Mouse (Mus musculus) neural tube, embryonic 15.5 days (tissue): ENCODE data around the gene Ankrd65. TPM values are rescaled to one million over a fixed set of nuclear protein-coding genes. Genes with fewer than 3 reads are reported as not detected.
A peak's percentile ranks its signal among the peaks of the same experiment; 100 is the strongest.

Source experiments
- ATAC-seq: fragments of 200-750 bp; cut with Nextera tagmentation; 2 replicates; pipeline ENCODE4 v1.8.0; 2017; ENCODE audit warnings: mild to moderate bottlenecking, moderate TSS enrichment, moderate library complexity; ENCODE audit not compliant: low FRiP score
- H3K27ac ChIP-seq: fragments of 300-500 bp; sonication (generic); replicated peaks from 2 replicates; pipeline ENCODE4 v1.5.1; 2015; ENCODE audit warnings: mild to moderate bottlenecking, inconsistent platforms
- H3K27me3 ChIP-seq: fragments of 300-500 bp; sonication (generic); replicated peaks from 2 replicates; pipeline ENCODE4 v1.6.1; 2015; ENCODE audit warnings: inconsistent platforms
- H3K36me3 ChIP-seq: fragments of 300-500 bp; sonication (generic); 2 replicates; pipeline ENCODE4 v1.6.1; 2015; ENCODE audit warnings: inconsistent platforms
- H3K4me1 ChIP-seq: fragments of 300-500 bp; sonication (generic); 2 replicates; pipeline ENCODE4 v1.6.1; 2015; ENCODE audit warnings: inconsistent platforms
- H3K4me2 ChIP-seq: fragments of 300-500 bp; sonication (generic); 2 replicates; pipeline ENCODE4 v1.6.1; 2015; ENCODE audit warnings: inconsistent platforms, mild to moderate bottlenecking, moderate library complexity
- H3K4me3 ChIP-seq: fragments of 300-500 bp; sonication (generic); replicated peaks from 2 replicates; pipeline ENCODE4 v1.5.1; 2015; ENCODE audit warnings: mild to moderate bottlenecking, inconsistent platforms
- H3K9ac ChIP-seq: fragments of 300-500 bp; sonication (generic); replicated peaks from 2 replicates; pipeline ENCODE4 v1.6.1; 2015; ENCODE audit warnings: mild to moderate bottlenecking, inconsistent platforms
- H3K9me3 ChIP-seq: fragments of 300-500 bp; sonication (generic); replicated peaks from 2 replicates; pipeline ENCODE4 v1.6.1; 2016; ENCODE audit warnings: inconsistent platforms
- WGBS: fragments of 180-500 bp; shearing (Covaris S2); methylation state at CpG from one replicate; pipeline ENCODE4 v1.1.7; 2015; ENCODE audit warnings: mixed read lengths; 5-methylcytosine and 5-hydroxymethylcytosine counted together
- microRNA-seq: library from miRNA; unstranded; fragments of <30 nt; microRNA quantifications from one replicate; pipeline ENCODE4, GENCODE M21; 2017
- polyA plus RNA-seq: library from polyadenylated mRNA; unstranded; fragments of >200 nt; fragmentation: Nextera tagmentation; extraction: Ambion mirVana; gene quantifications from 2 replicates; pipeline ENCODE4 v1.2.1, GENCODE M21; 2015

Ankrd65 gene
- polyA plus RNA-seq, 1 experiment from 2014 or later = not detected

DNA sequence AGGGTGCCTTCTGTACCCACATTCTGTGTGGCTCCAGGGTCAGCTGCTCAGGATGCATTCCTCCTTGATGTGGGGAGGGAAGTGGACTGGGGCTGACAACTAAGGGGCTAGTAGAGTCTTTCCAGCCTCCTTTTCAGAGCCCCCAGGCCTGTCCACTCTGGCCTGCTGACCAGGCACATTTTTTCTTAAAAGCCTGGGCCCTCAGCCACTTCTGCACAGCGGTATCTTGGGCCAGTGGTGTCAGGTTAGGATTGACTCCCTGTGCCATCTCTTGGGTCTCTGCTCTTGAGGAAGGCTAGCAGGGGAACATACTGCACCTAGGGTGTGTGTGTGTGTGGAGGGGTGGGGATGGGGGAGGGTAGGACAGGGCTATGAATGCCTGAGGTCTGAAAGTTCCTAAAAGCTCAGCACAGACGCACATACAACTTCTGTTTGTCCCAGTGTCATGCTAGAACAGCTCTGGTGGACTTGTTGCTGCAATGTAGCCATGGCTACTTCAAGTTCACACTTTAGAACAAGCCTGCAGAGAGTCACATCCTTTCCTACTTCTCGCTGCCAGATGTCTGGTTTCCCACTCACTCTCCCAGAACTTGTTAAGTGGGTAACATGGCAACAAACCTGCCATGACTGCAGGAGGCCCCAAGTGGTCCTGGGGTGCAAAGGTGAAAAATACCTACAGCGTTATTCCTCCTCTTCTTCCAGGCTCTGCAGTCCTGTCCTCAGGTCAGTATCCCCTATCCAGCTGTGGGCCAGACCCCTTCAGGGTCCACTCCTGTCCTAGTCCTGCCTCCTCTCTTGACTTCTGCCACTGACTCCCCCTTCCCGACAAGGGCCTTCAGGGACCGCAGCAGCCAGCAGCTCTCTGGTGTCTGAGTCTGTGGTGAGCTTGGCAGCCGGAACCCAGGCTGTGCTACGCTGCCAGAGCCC lies 50.1 kb downstream of the Ankrd65 start:
- 10% methylated on average over 8 of the region's 8 CpGs for WGBS
- H3K4me1 ChIP-seq = peaks cover 18% of the 10 kb centered on the region
- peak overlapping the region; percentile 36 for H3K4me3 ChIP-seq
- H3K27me3 ChIP-seq = peaks cover 13% of the 10 kb centered on the region
- peak overlapping the region; percentile 33 for H3K9ac ChIP-seq
- H3K36me3 ChIP-seq = no peaks in the 10 kb centered on the region
- H3K9me3 ChIP-seq = no peaks in the 10 kb centered on the region
- peak overlapping the region; percentile 58 for H3K27ac ChIP-seq
- peak overlapping the region; percentile 63 for H3K4me2 ChIP-seq
- ATAC-seq = 0 out of 2 replicates have a peak, but pooled peaks have one; percentile 1

- Histone ChIP-seq H3K4me1 (peaks cover 22% of the 10 kb centered on the region), H3K36me3 (no peaks in the 10 kb centered on the region), H3K27ac (no peak overlapping the region), H3K9me3 (no peaks in the 10 kb centered on the region), H3K4me3 (peak overlapping the region; percentile 36), H3K9ac (peak overlapping the region; percentile 33), H3K4me2 (peak overlapping the region; percentile 63), H3K27me3 (peaks cover 13% of the 10 kb centered on the region)
- WGBS = under 1% methylated on average over 32 of the region's 32 CpGs
- peak; percentile 32; the same call in 1 of the 2 replicates for ATAC-seq
Measured at GRCm38 (mm10) chr4:155841003-155841454, 50.8 kb downstream of the Ankrd65 start.

DNA sequence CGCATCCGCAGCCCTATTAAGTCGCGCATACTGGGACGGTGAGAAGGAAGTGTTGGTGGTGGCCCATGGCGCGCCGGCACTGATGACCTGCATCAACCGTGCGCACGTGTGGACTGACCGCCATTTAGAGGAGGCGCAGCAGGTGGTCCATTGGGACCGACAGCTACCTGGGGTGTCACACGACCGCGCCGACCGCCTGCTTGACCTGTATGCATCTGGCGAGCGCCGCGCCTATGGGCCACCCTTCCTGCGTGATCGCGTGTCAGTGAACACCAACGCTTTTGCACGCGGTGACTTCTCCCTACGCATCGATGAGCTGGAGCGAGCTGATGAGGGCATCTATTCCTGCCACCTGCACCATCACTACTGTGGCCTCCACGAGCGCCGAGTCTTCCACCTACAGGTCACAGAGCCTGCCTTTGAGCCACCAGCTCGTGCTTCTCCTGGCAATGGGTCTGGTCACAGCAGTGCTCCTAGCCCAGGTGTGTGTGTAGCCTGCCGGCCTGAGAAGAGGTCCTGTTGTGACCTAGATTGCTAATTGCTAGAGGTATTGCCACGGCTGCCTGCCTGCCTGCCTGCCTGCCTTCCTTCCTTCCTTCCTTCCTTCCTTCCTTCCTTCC lies 51.5 kb downstream of the Ankrd65 start:
- 36% methylated on average over 38 of the region's 38 CpGs for WGBS
- H3K27ac ChIP-seq = no peak overlapping the region
- H3K9ac ChIP-seq = no peak overlapping the region
- peaks cover 13% of the 10 kb centered on the region for H3K27me3 ChIP-seq
- peak overlapping the region; percentile 36 for H3K4me3 ChIP-seq
- no peaks in the 10 kb centered on the region for H3K36me3 ChIP-seq
- no peak for ATAC-seq
- H3K9me3 ChIP-seq = no peaks in the 10 kb centered on the region
- peaks cover 26% of the 10 kb centered on the region for H3K4me1 ChIP-seq
- H3K4me2 ChIP-seq = peak overlapping the region; percentile 63

DNA sequence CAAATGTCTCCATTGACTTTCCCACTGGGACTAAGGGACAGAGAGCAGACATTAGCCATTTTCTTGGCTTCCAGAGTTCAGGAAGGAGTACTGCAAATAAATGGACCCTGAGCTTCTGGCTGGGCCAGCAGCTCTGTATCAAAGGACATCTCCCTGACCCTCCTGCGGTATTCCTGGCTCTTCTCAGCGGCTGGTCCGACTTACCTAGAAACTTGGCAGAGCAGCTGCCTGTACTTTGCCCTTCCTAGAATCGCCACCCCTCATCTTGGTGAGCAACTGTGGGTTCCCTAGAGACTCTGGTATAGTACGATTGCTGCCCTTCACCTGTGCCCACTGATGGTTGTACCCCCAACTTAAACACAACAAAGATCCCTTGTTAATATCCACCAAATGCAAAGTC lies 53.0 kb downstream of the Ankrd65 start:
- 90% methylated on average over 5 of the region's 5 CpGs for WGBS
- no peak for ATAC-seq
- H3K4me2 ChIP-seq = no peak overlapping the region

DNA sequence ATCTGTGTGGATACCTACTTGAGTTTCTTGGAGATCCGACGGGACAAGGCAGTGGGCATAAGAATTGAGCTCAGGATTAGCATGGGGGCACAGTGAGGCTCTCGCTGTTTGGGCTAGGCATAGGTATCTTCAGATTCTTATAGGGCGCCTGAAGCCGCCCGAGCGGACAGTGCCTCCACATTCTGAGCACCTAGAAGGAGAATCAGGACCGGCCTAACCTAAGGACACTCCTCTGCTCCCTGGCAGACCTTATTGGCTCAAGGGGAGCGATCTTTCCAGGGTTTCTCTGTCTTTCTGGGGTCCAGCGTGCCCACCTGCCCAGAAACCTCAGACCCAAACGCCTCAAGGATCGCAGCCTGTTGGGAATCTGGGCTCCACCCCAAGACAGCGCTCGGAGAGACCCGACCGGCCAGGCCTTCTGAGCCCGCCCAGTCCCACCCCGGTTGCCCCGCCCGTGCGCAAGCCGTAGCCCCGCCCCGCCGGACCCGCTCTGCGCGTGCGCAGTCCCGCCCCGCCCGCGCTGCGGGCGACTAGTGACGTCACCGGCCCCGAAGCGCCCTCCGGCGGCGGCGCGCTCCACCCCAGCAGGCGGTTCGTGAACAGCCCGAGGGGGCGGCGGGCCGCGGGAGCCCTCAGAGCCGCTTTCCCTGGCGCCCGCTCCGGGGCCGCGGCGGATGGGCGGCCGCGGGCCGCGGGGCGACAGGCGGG lies 56.8 kb downstream of the Ankrd65 start, which contains the start of gene Dvl1:
Gene Dvl1 (plus strand): TSS at position 532 of the 708 bp plus-strand sequence.
- Histone ChIP-seq H3K4me3 (peak within 1 kb of the TSS; percentile 90), H3K27ac (peak within 1 kb of the TSS; percentile 88), H3K27me3 (no peaks in the 10 kb centered on the region), H3K4me2 (peak within 1 kb of the TSS; percentile 82), H3K9ac (peak within 1 kb of the TSS; percentile 98), H3K9me3 (no peaks in the 10 kb centered on the region), H3K36me3 (no peaks in the 10 kb centered on the region), H3K4me1 (peaks cover 52% of the 10 kb centered on the region)
- peak; percentile 89 for ATAC-seq
- WGBS = 3% methylated on average over 63 of the region's 65 CpGs

More for the DNA sequence above, 53.0 kb downstream of the Ankrd65 start:
- no peaks in the 10 kb centered on the region for H3K9me3 ChIP-seq
- peaks cover 13% of the 10 kb centered on the region for H3K27me3 ChIP-seq
- H3K27ac ChIP-seq = no peak overlapping the region
- H3K36me3 ChIP-seq = no peaks in the 10 kb centered on the region
- H3K4me3 ChIP-seq = no peak overlapping the region
- H3K9ac ChIP-seq = no peak overlapping the region
- H3K4me1 ChIP-seq = peaks cover 33% of the 10 kb centered on the region

DNA sequence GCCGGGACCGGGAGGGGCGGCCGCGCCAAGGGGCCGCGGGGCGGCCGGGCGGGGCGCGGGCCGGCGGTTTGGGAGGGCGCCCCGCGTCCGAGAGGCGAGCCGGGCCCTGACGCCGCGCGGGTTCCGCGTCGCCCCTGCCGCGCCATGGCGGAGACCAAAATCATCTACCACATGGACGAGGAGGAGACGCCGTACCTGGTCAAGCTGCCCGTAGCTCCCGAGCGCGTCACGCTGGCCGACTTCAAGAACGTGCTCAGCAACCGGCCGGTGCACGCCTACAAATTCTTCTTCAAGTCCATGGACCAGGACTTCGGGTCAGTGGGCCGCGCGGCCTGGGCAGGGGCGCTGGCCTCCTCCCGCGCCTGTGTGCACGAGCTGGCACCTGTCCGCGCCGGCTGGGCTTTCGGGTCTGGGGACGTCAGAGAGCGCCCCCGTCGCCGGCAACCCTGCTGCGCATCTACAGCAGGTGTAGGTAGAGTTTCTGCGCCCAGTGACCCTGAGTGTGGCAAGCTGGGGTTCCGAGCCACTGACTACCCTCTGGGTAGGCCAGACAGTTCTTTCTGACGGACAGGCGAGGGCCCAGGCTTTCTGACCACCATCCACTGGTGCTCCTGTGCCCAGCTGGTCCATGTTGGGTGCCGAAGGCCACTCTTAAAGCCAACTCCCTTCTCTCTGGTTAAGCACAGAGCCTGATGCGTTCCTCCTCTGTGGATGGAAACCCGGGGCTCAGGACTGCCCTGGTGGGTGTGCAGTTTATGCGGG lies 57.5 kb downstream of the Ankrd65 start:
- H3K36me3 ChIP-seq = no peaks in the 10 kb centered on the region
- H3K27ac ChIP-seq = peak overlapping the region; percentile 88
- no peaks in the 10 kb centered on the region for H3K9me3 ChIP-seq
- H3K4me2 ChIP-seq = peak overlapping the region; percentile 82
- WGBS = 1% methylated on average over 64 of the region's 69 CpGs
- H3K4me1 ChIP-seq = peaks cover 54% of the 10 kb centered on the region
- peak overlapping the region; percentile 98 for H3K9ac ChIP-seq
- no peaks in the 10 kb centered on the region for H3K27me3 ChIP-seq
- peak; percentile 42 for ATAC-seq
- H3K4me3 ChIP-seq = peak overlapping the region; percentile 90

- ATAC-seq = no peak
- no peak overlapping the region for H3K27ac ChIP-seq
- 66% methylated on average over 7 of the region's 7 CpGs for WGBS
- peaks cover 5% of the 10 kb centered on the region for H3K36me3 ChIP-seq
- H3K4me1 ChIP-seq = peaks cover 54% of the 10 kb centered on the region
- H3K27me3 ChIP-seq = no peaks in the 10 kb centered on the region
- H3K4me2 ChIP-seq = peak overlapping the region; percentile 82
- H3K9ac ChIP-seq = peak overlapping the region; percentile 98
- H3K9me3 ChIP-seq = no peaks in the 10 kb centered on the region
- peak overlapping the region; percentile 90 for H3K4me3 ChIP-seq
Measured at GRCm38 (mm10) chr4:155848434-155849095, 58.3 kb downstream of the Ankrd65 start.

Small RNAs within 50 kb of the gene (microRNA-seq; reads per million reads assigned to microRNA genes)
- gene Gm27743 = not detected

Other genes with a start within 250 kb of the Ankrd65 start
- 75.0 and 81.5 TPM in 2 replicates for gene Nadk, start 228.1 kb upstream of the Ankrd65 start, polyA plus RNA-seq
- 14.1 and 14.4 TPM in 2 replicates for gene Slc35e2, start 189.0 kb upstream of the Ankrd65 start, polyA plus RNA-seq
- gene Cdk11b, start 165.6 kb upstream of the Ankrd65 start, polyA plus RNA-seq = 52.7 and 53.4 TPM in 2 replicates
- gene Gm10563, start 145.0 kb upstream of the Ankrd65 start, polyA plus RNA-seq = not detected in 2 replicates
- 6.5 and 10.5 TPM in 2 replicates for gene Mmp23, start 137.1 kb upstream of the Ankrd65 start, polyA plus RNA-seq
- 48.6 and 54.7 TPM in 2 replicates for gene Mib2, start 121.2 kb upstream of the Ankrd65 start, polyA plus RNA-seq
- 18.9 and 25.0 TPM in 2 replicates for gene Fndc10, start 96.1 kb upstream of the Ankrd65 start, polyA plus RNA-seq
- gene Ssu72, start 85.6 kb upstream of the Ankrd65 start, polyA plus RNA-seq = 165 and 171 TPM in 2 replicates
- 23.7 and 28.3 TPM in 2 replicates for gene Tmem240, start 55.6 kb upstream of the Ankrd65 start, polyA plus RNA-seq
- 90.0 and 96.6 TPM in 2 replicates for gene Atad3a, start 29.3 kb upstream of the Ankrd65 start, polyA plus RNA-seq
- gene Vwa1, start 15.7 kb upstream of the Ankrd65 start, polyA plus RNA-seq = 30.0 and 31.9 TPM in 2 replicates
- gene Tmem88b, start 4.6 kb upstream of the Ankrd65 start, polyA plus RNA-seq = 0.78 and 1.2 TPM in 2 replicates
- gene Mrpl20, start 12.4 kb downstream of the Ankrd65 start, polyA plus RNA-seq = 259 and 285 TPM in 2 replicates
- gene Ccnl2, start 22.1 kb downstream of the Ankrd65 start, polyA plus RNA-seq = 137 and 139 TPM in 2 replicates
- gene Aurkaip1, start 40.8 kb downstream of the Ankrd65 start, polyA plus RNA-seq = 147 and 152 TPM in 2 replicates
- gene Mxra8, start 49.2 kb downstream of the Ankrd65 start, polyA plus RNA-seq = 28.3 and 35.4 TPM in 2 replicates
- gene Dvl1, start 57.0 kb downstream of the Ankrd65 start, polyA plus RNA-seq = 11.5 and 28.6 TPM in 2 replicates
- 0.36 and 0.46 TPM in 2 replicates for gene Tas1r3, start 72.9 kb downstream of the Ankrd65 start, polyA plus RNA-seq
- gene Cptp, start 79.0 kb downstream of the Ankrd65 start, polyA plus RNA-seq = 28.0 and 29.0 TPM in 2 replicates
- 66.9 and 73.4 TPM in 2 replicates for gene Ints11, start 79.1 kb downstream of the Ankrd65 start, polyA plus RNA-seq
- gene Pusl1, start 101.3 kb downstream of the Ankrd65 start, polyA plus RNA-seq = 58.5 and 62.7 TPM in 2 replicates
- gene Acap3, start 101.4 kb downstream of the Ankrd65 start, polyA plus RNA-seq = 57.7 and 70.3 TPM in 2 replicates
- 100 and 104 TPM in 2 replicates for gene Ube2j2, start 153.4 kb downstream of the Ankrd65 start, polyA plus RNA-seq
- gene C1qtnf12, start 171.9 kb downstream of the Ankrd65 start, polyA plus RNA-seq = 15.3 and 17.2 TPM in 2 replicates
- gene B3galt6, start 202.2 kb downstream of the Ankrd65 start, polyA plus RNA-seq = 31.9 and 35.6 TPM in 2 replicates
- 118 and 137 TPM in 2 replicates for gene Sdf4, start 202.4 kb downstream of the Ankrd65 start, polyA plus RNA-seq
- gene Tnfrsf4, start 223.4 kb downstream of the Ankrd65 start, polyA plus RNA-seq = 0.19 and 0.89 TPM in 2 replicates
- gene Tnfrsf18, start 235.7 kb downstream of the Ankrd65 start, polyA plus RNA-seq = 1.8 and 3.3 TPM in 2 replicates